Mouse (Mus musculus) heart, embryonic 13.5 days (tissue): ENCODE data around the gene Agmo. TPM values are rescaled to one million over a fixed set of nuclear protein-coding genes. Genes with fewer than 3 reads are reported as not detected.

Experiments
- ATAC-seq: fragments of 200-750 bp; cut with Nextera tagmentation; 2 replicates; pipeline ENCODE4 v1.8.0; 2017; ENCODE audit warnings: moderate TSS enrichment; ENCODE audit not compliant: insufficient number of reproducible peaks, low FRiP score, low TSS enrichment; ENCODE audit errors: extremely low read depth
- H3K27ac ChIP-seq: fragments of 300-500 bp; sonication (generic); replicated peaks from 2 replicates; pipeline ENCODE4 v1.5.1; 2015; ENCODE audit warnings: moderate library complexity, mild to moderate bottlenecking, inconsistent platforms
- H3K27me3 ChIP-seq: fragments of 300-500 bp; sonication (generic); replicated peaks from 2 replicates; pipeline ENCODE4 v1.6.1; 2015; ENCODE audit warnings: mild to moderate bottlenecking, inconsistent platforms
- H3K36me3 ChIP-seq: fragments of 300-500 bp; sonication (generic); 2 replicates; pipeline ENCODE4 v1.6.1; 2015; ENCODE audit warnings: mild to moderate bottlenecking, inconsistent platforms
- H3K4me1 ChIP-seq: fragments of 300-500 bp; sonication (generic); 2 replicates; pipeline ENCODE4 v1.6.1; 2015; ENCODE audit warnings: inconsistent platforms
- H3K4me2 ChIP-seq: fragments of 300-500 bp; sonication (generic); 2 replicates; pipeline ENCODE4 v1.6.1; 2015; ENCODE audit warnings: inconsistent platforms, mild to moderate bottlenecking, moderate library complexity
- H3K4me3 ChIP-seq: fragments of 300-500 bp; sonication (generic); 2 replicates; pipeline ENCODE4 v1.5.1; 2015; ENCODE audit warnings: moderate library complexity, mild to moderate bottlenecking, inconsistent platforms
- H3K9ac ChIP-seq: fragments of 300-500 bp; sonication (generic); 2 replicates; pipeline ENCODE4 v1.6.1; 2015; ENCODE audit warnings: inconsistent platforms, mild to moderate bottlenecking, moderate library complexity
- H3K9me3 ChIP-seq: fragments of 300-500 bp; sonication (generic); 2 replicates; pipeline ENCODE4 v1.6.1; 2016; ENCODE audit warnings: inconsistent platforms
- WGBS: fragments of 180-500 bp; shearing (Covaris S2); methylation state at CpG from one replicate; pipeline ENCODE4 v1.1.7; 2015; ENCODE audit warnings: mixed read lengths; 5-methylcytosine and 5-hydroxymethylcytosine counted together
- polyA plus RNA-seq: library from polyadenylated mRNA; unstranded; fragments of >200 nt; fragmentation: Nextera tagmentation; extraction: Ambion mirVana; gene quantifications from 2 replicates; pipeline ENCODE4 v1.2.1, GENCODE M21; 2015

Gene Agmo
- polyA plus RNA-seq, 1 experiment from 2014 or later, result 0.47 TPM

GRCm38 (mm10) chr12:37434466-37434865, 193.0 kb downstream of the Agmo start:
- Histone ChIP-seq H3K27me3 (no peaks in the 10 kb centered on the region), H3K4me3 (no peak overlapping the region), H3K4me2 (no peak overlapping the region), H3K36me3 (no peaks in the 10 kb centered on the region), H3K4me1 (no peaks in the 10 kb centered on the region), H3K9me3 (no peaks in the 10 kb centered on the region), H3K9ac (no peak overlapping the region), H3K27ac (no peak overlapping the region)
- WGBS, result 44% methylated on average over 1 of the region's 1 CpGs
- no peak for ATAC-seq

GRCm38 (mm10) chr12:37442486-37443013, 201.1 kb downstream of the Agmo start:
- Histone ChIP-seq H3K36me3 (no peaks in the 10 kb centered on the region), H3K4me3 (no peak overlapping the region), H3K27ac (no peak overlapping the region), H3K27me3 (no peaks in the 10 kb centered on the region), H3K9ac (no peak overlapping the region), H3K9me3 (no peaks in the 10 kb centered on the region), H3K4me1 (no peaks in the 10 kb centered on the region), H3K4me2 (no peak overlapping the region)
- no peak for ATAC-seq
- WGBS, result 77% methylated on average over 3 of the region's 3 CpGs

GRCm38 (mm10) chr12:37445255-37445654, 203.8 kb downstream of the Agmo start:
- Histone ChIP-seq H3K27ac (no peak overlapping the region), H3K36me3 (no peaks in the 10 kb centered on the region), H3K4me2 (no peak overlapping the region), H3K27me3 (no peaks in the 10 kb centered on the region), H3K4me1 (no peaks in the 10 kb centered on the region), H3K9me3 (no peaks in the 10 kb centered on the region), H3K4me3 (no peak overlapping the region), H3K9ac (no peak overlapping the region)
- ATAC-seq, result no peak
- WGBS, result 79% methylated on average over 9 of the region's 9 CpGs

GRCm38 (mm10) chr12:37449597-37449996, 208.2 kb downstream of the Agmo start:
- no peak overlapping the region for H3K27ac ChIP-seq
- ATAC-seq, result no peak
- no peaks in the 10 kb centered on the region for H3K4me1 ChIP-seq
- H3K9me3 ChIP-seq, result no peaks in the 10 kb centered on the region
- no peak overlapping the region for H3K4me3 ChIP-seq
- H3K27me3 ChIP-seq, result no peaks in the 10 kb centered on the region
- H3K36me3 ChIP-seq, result no peaks in the 10 kb centered on the region
- WGBS, result 56% methylated on average over 2 of the region's 2 CpGs
- H3K4me2 ChIP-seq, result no peak overlapping the region
- no peak overlapping the region for H3K9ac ChIP-seq

- Histone ChIP-seq H3K36me3 (no peaks in the 10 kb centered on the region), H3K4me3 (no peak overlapping the region), H3K9ac (no peak overlapping the region), H3K4me2 (no peak overlapping the region), H3K9me3 (no peaks in the 10 kb centered on the region), H3K27ac (no peak overlapping the region), H3K27me3 (no peaks in the 10 kb centered on the region), H3K4me1 (no peaks in the 10 kb centered on the region)
- 12% methylated on average over 6 of the region's 6 CpGs for WGBS
- ATAC-seq, result no peak
Observed at GRCm38 (mm10) chr12:37450366-37451156, 209.1 kb downstream of the Agmo start.

GRCm38 (mm10) chr12:37471631-37472030, 230.2 kb downstream of the Agmo start:
- ATAC-seq, result no peak
- Histone ChIP-seq H3K4me1 (no peaks in the 10 kb centered on the region), H3K27me3 (no peaks in the 10 kb centered on the region), H3K9ac (no peak overlapping the region), H3K27ac (no peak overlapping the region), H3K9me3 (no peaks in the 10 kb centered on the region), H3K4me2 (no peak overlapping the region), H3K36me3 (no peaks in the 10 kb centered on the region), H3K4me3 (no peak overlapping the region)
- WGBS, result 76% methylated on average over 5 of the region's 5 CpGs

- H3K4me3 ChIP-seq, result no peak overlapping the region
- no peak overlapping the region for H3K4me2 ChIP-seq
- H3K9ac ChIP-seq, result no peak overlapping the region
- no peak for ATAC-seq
- no peaks in the 10 kb centered on the region for H3K9me3 ChIP-seq
- H3K27ac ChIP-seq, result no peak overlapping the region
- 83% methylated on average over 2 of the region's 2 CpGs for WGBS
- no peaks in the 10 kb centered on the region for H3K27me3 ChIP-seq
- no peaks in the 10 kb centered on the region for H3K4me1 ChIP-seq
- no peaks in the 10 kb centered on the region for H3K36me3 ChIP-seq
Observed at GRCm38 (mm10) chr12:37476849-37477248, 235.4 kb downstream of the Agmo start.

- Histone ChIP-seq H3K9me3 (no peaks in the 10 kb centered on the region), H3K27ac (no peak overlapping the region), H3K9ac (no peak overlapping the region), H3K4me1 (no peaks in the 10 kb centered on the region), H3K4me2 (no peak overlapping the region), H3K4me3 (no peak overlapping the region), H3K36me3 (no peaks in the 10 kb centered on the region), H3K27me3 (no peaks in the 10 kb centered on the region)
- ATAC-seq, result no peak
- WGBS, result 74% methylated on average over 3 of the region's 3 CpGs
Observed at GRCm38 (mm10) chr12:37487991-37488390, 246.6 kb downstream of the Agmo start.

GRCm38 (mm10) chr12:37498871-37499270, 257.4 kb downstream of the Agmo start:
- WGBS, result 45% methylated on average over 3 of the region's 3 CpGs
- Histone ChIP-seq H3K4me3 (no peak overlapping the region), H3K9ac (no peak overlapping the region), H3K27ac (no peak overlapping the region), H3K4me1 (no peaks in the 10 kb centered on the region), H3K9me3 (no peaks in the 10 kb centered on the region), H3K27me3 (no peaks in the 10 kb centered on the region), H3K4me2 (no peak overlapping the region), H3K36me3 (no peaks in the 10 kb centered on the region)
- no peak for ATAC-seq

GRCm38 (mm10) chr12:37507406-37507805, 266.0 kb downstream of the Agmo start:
- no peaks in the 10 kb centered on the region for H3K27me3 ChIP-seq
- no peaks in the 10 kb centered on the region for H3K9me3 ChIP-seq
- no peak overlapping the region for H3K9ac ChIP-seq
- no peak for ATAC-seq
- no peak overlapping the region for H3K27ac ChIP-seq
- no peak overlapping the region for H3K4me3 ChIP-seq
- no peak overlapping the region for H3K4me2 ChIP-seq
- H3K36me3 ChIP-seq, result no peaks in the 10 kb centered on the region
- H3K4me1 ChIP-seq, result no peaks in the 10 kb centered on the region
- 54% methylated on average over 1 of the region's 1 CpGs for WGBS

- Histone ChIP-seq H3K27ac (no peak overlapping the region), H3K4me1 (no peaks in the 10 kb centered on the region), H3K4me2 (no peak overlapping the region), H3K9me3 (no peaks in the 10 kb centered on the region), H3K27me3 (no peaks in the 10 kb centered on the region), H3K36me3 (no peaks in the 10 kb centered on the region), H3K9ac (no peak overlapping the region), H3K4me3 (no peak overlapping the region)
- no peak for ATAC-seq
- WGBS, result 84% methylated on average over 2 of the region's 2 CpGs
Observed at GRCm38 (mm10) chr12:37507826-37508225, 266.4 kb downstream of the Agmo start.

- Histone ChIP-seq H3K4me1 (no peaks in the 10 kb centered on the region), H3K36me3 (no peaks in the 10 kb centered on the region), H3K9ac (no peak overlapping the region), H3K4me2 (no peak overlapping the region), H3K27ac (no peak overlapping the region), H3K4me3 (no peak overlapping the region), H3K9me3 (peaks cover 13% of the 10 kb centered on the region), H3K27me3 (no peaks in the 10 kb centered on the region)
- ATAC-seq, result no peak
- 10% methylated on average over 1 of the region's 1 CpGs for WGBS
Observed at GRCm38 (mm10) chr12:37521772-37522171, 280.3 kb downstream of the Agmo start.
